Mouse (Mus musculus) embryonic facial prominence, embryonic 11.5 days (tissue): ENCODE measurements around the gene Mme. TPM values are rescaled to one million over a fixed set of nuclear protein-coding genes. Genes with fewer than 3 reads are reported as not detected.

ENCODE experiments used
- ATAC-seq: fragments of 200-750 bp; cut with Nextera tagmentation; replicated peaks from 2 replicates; pipeline ENCODE4 v1.8.0; 2017; ENCODE audit warnings: low read depth; ENCODE audit not compliant: insufficient number of reproducible peaks, low FRiP score, low TSS enrichment
- DNase-seq: peaks from one replicate; pipeline ENCODE4 v3.0.0-alpha.2; 2015; ENCODE audit warnings: low spot score
- H3K27ac ChIP-seq: fragments of 300-500 bp; sonication (generic); replicated peaks from 2 replicates; pipeline ENCODE4 v1.5.1; 2014; ENCODE audit warnings: mild to moderate bottlenecking, low read depth, low read length, control low read depth
- H3K27me3 ChIP-seq: fragments of 300-500 bp; sonication (generic); 2 replicates; pipeline ENCODE4 v1.6.1; 2014; ENCODE audit warnings: mild to moderate bottlenecking, low read length, moderate library complexity, mixed read lengths; ENCODE audit not compliant: control insufficient read depth, insufficient read depth
- H3K36me3 ChIP-seq: fragments of 300-500 bp; sonication (generic); replicated peaks from 2 replicates; pipeline ENCODE4 v1.6.1; 2014; ENCODE audit warnings: low read depth, mild to moderate bottlenecking, low read length, moderate library complexity, mixed read lengths; ENCODE audit not compliant: control insufficient read depth, insufficient read depth
- H3K4me1 ChIP-seq: fragments of 300-500 bp; sonication (generic); 2 replicates; pipeline ENCODE4 v1.6.1; 2014; ENCODE audit warnings: low read length, mixed read lengths; ENCODE audit not compliant: control insufficient read depth, insufficient read depth
- H3K4me2 ChIP-seq: fragments of 300-500 bp; sonication (generic); 2 replicates; pipeline ENCODE4 v1.6.1; 2014; ENCODE audit warnings: low read depth, mild to moderate bottlenecking, control low read depth, low read length, moderate library complexity
- H3K4me3 ChIP-seq: fragments of 300-500 bp; sonication (generic); 2 replicates; pipeline ENCODE4 v1.5.1; 2014; ENCODE audit warnings: low read depth, low read length, control low read depth
- H3K9ac ChIP-seq: fragments of 300-500 bp; sonication (generic); replicated peaks from 2 replicates; pipeline ENCODE4 v1.6.1; 2014; ENCODE audit warnings: mild to moderate bottlenecking, control low read depth, low read length
- H3K9me3 ChIP-seq: fragments of 300-500 bp; sonication (generic); replicated peaks from 2 replicates; pipeline ENCODE4 v1.6.1; 2016; ENCODE audit warnings: mild to moderate bottlenecking, low read length, inconsistent platforms, mixed read lengths; ENCODE audit not compliant: control insufficient read depth
- WGBS: fragments of 180-500 bp; shearing (Covaris S2); extraction: QIAGEN DNeasy Blood & Tissue Kit; methylation state at CpG from one replicate; pipeline ENCODE4 v1.1.7; 2014; 5-methylcytosine and 5-hydroxymethylcytosine counted together
- polyA plus RNA-seq: library from polyadenylated mRNA; unstranded; fragments of >200 nt; fragmentation: Nextera tagmentation; extraction: Ambion mirVana; gene quantifications from 2 replicates; pipeline ENCODE4 v1.2.1, GENCODE M21; 2014

Gene Mme
- 33.2 and 33.3 TPM in 2 replicates for polyA plus RNA-seq

DNA sequence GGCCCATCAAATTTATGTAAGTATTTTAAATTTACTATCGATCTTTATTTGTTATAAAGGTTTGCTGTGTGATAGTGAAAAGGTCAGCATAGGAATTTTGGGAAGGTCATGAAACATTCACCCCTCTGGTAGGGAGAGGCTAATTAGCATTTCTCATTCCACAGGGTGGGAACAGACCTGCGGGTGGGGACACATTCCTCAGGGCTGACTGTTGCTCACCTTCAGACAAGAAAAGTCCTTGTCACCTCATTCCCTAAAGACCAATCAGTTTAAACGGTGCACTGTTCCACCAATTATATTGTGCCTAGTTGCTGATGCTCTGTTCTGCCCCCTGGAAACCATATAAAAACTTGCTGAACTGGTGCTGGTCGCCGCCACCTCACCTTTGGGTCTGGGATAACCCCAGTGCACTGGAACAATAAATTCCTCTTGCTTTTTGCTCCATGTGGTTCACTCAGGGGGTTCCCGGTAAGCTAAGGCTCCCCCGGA, at the start of gene Mme:
Mme (plus strand) TSS at position 439 of the 489 bp plus-strand sequence.
- 84% methylated on average over 7 of the region's 7 CpGs for WGBS
- Histone ChIP-seq H3K27ac (no peak within 1 kb of the TSS), H3K9ac (no peak within 1 kb of the TSS), H3K27me3 (no peaks in the 10 kb centered on the region), H3K4me2 (no peak within 1 kb of the TSS), H3K4me1 (no peaks in the 10 kb centered on the region), H3K9me3 (no peaks in the 10 kb centered on the region), H3K36me3 (no peaks in the 10 kb centered on the region), H3K4me3 (no peak within 1 kb of the TSS)
- no peak for DNase-seq
- ATAC-seq = no peak

- DNase-seq (no peak), ATAC-seq (no peak)
- H3K9ac ChIP-seq = no peak overlapping the region
- no peaks in the 10 kb centered on the region for H3K36me3 ChIP-seq
- no peak overlapping the region for H3K4me2 ChIP-seq
- WGBS = 90% methylated on average over 3 of the region's 3 CpGs
- H3K4me3 ChIP-seq = no peak overlapping the region
- no peaks in the 10 kb centered on the region for H3K9me3 ChIP-seq
- no peaks in the 10 kb centered on the region for H3K4me1 ChIP-seq
- H3K27ac ChIP-seq = no peak overlapping the region
- no peaks in the 10 kb centered on the region for H3K27me3 ChIP-seq
These were observed 44.8 kb upstream of the Mme start for GRCm38 (mm10) chr3:63196565-63196964.

DNA sequence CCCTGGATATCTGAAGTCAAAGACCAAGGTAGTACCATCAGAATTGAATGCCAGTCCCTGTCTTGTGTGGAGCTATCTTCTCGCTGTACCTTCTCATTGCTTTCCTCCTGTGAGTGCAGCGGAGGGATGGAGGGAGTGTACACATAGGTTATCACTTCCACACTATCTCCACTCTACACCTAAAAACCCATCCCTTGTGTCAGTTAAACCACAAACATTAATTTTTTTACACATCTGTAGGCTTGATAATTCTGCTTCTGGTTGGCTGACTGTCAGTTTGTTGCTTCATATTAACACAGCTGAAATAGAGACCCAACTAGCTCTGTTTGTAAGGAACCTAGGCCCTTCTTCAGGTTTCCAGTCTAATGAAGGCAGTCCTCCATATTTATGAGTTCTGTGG, 43.3 kb upstream of the Mme start:
- Histone ChIP-seq H3K9ac (no peak overlapping the region), H3K4me2 (no peak overlapping the region), H3K27ac (no peak overlapping the region), H3K4me1 (no peaks in the 10 kb centered on the region), H3K36me3 (no peaks in the 10 kb centered on the region), H3K27me3 (no peaks in the 10 kb centered on the region), H3K9me3 (no peaks in the 10 kb centered on the region), H3K4me3 (no peak overlapping the region)
- DNase-seq (no peak), ATAC-seq (no peak)
- WGBS = 98% methylated on average over 2 of the region's 2 CpGs

- Histone ChIP-seq H3K27ac (no peak overlapping the region), H3K9ac (no peak overlapping the region), H3K27me3 (no peaks in the 10 kb centered on the region), H3K4me2 (no peak overlapping the region), H3K9me3 (no peaks in the 10 kb centered on the region), H3K4me3 (no peak overlapping the region), H3K36me3 (no peaks in the 10 kb centered on the region), H3K4me1 (no peaks in the 10 kb centered on the region)
- DNase-seq (no peak), ATAC-seq (no peak)
- 89% methylated on average over 4 of the region's 4 CpGs for WGBS
These were observed 19.3 kb upstream of the Mme start for GRCm38 (mm10) chr3:63221867-63222591.

DNA sequence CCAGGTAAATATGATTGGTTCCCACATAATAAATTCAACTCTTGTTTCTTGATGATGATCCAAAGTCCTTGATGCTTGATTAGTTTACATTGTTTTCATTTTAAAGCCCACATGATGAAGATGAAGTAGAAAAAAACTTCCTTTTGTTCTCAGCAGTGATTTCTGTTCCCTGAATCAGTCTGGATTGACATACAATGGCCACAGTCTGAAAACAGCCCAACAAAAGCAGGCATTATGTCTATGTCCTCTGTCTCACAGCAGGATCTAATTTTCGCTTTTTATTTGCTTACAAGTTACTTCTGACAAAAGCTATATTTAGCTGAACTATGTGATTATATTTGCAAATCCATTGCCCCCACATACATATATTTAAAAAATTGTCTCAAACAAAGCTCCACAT, 17.7 kb upstream of the Mme start:
- no peak overlapping the region for H3K9ac ChIP-seq
- H3K36me3 ChIP-seq = no peaks in the 10 kb centered on the region
- no peaks in the 10 kb centered on the region for H3K9me3 ChIP-seq
- no peak overlapping the region for H3K4me2 ChIP-seq
- no peak overlapping the region for H3K27ac ChIP-seq
- H3K27me3 ChIP-seq = no peaks in the 10 kb centered on the region
- no peak for DNase-seq
- H3K4me1 ChIP-seq = no peaks in the 10 kb centered on the region
- 54% methylated on average over 1 of the region's 1 CpGs for WGBS
- H3K4me3 ChIP-seq = no peak overlapping the region
- ATAC-seq = no peak

DNA sequence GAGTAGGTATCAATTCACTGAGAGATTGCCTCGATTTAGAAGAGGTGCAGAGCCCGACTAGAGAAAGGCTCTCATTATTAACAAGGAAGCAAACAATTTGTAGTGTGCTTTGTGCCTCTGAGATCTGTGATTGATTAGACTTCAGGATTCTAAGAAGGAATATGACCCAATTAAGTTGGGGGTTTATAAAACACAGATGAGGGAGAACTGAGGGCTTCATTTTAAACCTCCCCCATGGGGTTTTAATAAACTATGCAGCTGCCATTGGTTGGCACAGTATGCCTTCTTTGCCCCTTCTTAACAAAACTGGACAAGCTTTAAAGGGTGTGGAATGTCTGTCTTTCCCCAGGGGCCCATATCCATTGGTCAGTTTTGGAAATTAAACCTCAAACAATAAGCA, 5.4 kb upstream of the Mme start:
- no peak overlapping the region for H3K27ac ChIP-seq
- H3K9ac ChIP-seq = no peak overlapping the region
- no peaks in the 10 kb centered on the region for H3K36me3 ChIP-seq
- H3K4me1 ChIP-seq = no peaks in the 10 kb centered on the region
- 32% methylated on average over 2 of the region's 2 CpGs for WGBS
- H3K27me3 ChIP-seq = no peaks in the 10 kb centered on the region
- H3K4me2 ChIP-seq = no peak overlapping the region
- ATAC-seq (no peak), DNase-seq (peak; percentile 50)
- H3K4me3 ChIP-seq = no peak overlapping the region
- no peaks in the 10 kb centered on the region for H3K9me3 ChIP-seq

DNA sequence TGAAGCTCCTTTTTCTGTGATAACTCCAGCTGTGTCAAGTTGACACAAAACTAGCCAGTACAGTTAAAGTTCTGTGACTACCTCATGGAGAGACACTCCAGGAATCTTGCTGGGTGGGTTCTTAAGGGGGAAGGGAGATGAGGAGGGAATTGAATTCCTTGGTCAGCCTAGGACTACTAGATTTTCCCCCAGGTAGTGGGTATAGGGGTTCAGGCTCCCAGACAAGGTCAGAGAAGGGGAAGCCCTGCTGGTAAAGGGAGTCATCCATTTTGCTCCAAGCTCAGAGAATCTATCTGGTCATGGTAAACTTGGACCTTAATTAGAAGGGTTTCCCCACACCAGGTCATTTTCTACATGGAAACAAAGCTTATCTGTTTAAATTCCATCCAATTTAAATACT, 2.4 kb downstream of the Mme start:
- DNase-seq (no peak), ATAC-seq (no peak)
- Histone ChIP-seq H3K27ac (no peak overlapping the region), H3K4me3 (no peak overlapping the region), H3K27me3 (no peaks in the 10 kb centered on the region), H3K36me3 (no peaks in the 10 kb centered on the region), H3K4me2 (no peak overlapping the region), H3K9ac (no peak overlapping the region), H3K4me1 (no peaks in the 10 kb centered on the region), H3K9me3 (no peaks in the 10 kb centered on the region)

- ATAC-seq (no peak), DNase-seq (no peak)
- H3K9ac ChIP-seq = no peak overlapping the region
- WGBS = 80% methylated on average over 2 of the region's 2 CpGs
- no peak overlapping the region for H3K27ac ChIP-seq
- no peak overlapping the region for H3K4me2 ChIP-seq
- H3K4me1 ChIP-seq = no peaks in the 10 kb centered on the region
- no peaks in the 10 kb centered on the region for H3K9me3 ChIP-seq
- no peaks in the 10 kb centered on the region for H3K36me3 ChIP-seq
- no peaks in the 10 kb centered on the region for H3K27me3 ChIP-seq
- no peak overlapping the region for H3K4me3 ChIP-seq
These were observed 30.8 kb downstream of the Mme start for GRCm38 (mm10) chr3:63272091-63272490.
